Mouse (Mus musculus) lung, postnatal 0 days (tissue): Measurements from ENCODE around the gene Runx2. TPM values are rescaled to one million over a fixed set of nuclear protein-coding genes. Genes with fewer than 3 reads are reported as not detected.

Experiments
- ATAC-seq: fragments of 200-750 bp; cut with Nextera tagmentation; 2 replicates; pipeline ENCODE4 v1.8.0; 2017; ENCODE audit warnings: moderate library complexity
- DNase-seq: peaks from one replicate; pipeline ENCODE4 v3.0.0-alpha.2; 2016; ENCODE audit warnings: low spot score
- H3K27ac ChIP-seq: fragments of 300-500 bp; sonication (generic); 2 replicates; pipeline ENCODE4 v1.5.1; 2014; ENCODE audit warnings: antibody characterized with exemption, mild to moderate bottlenecking, low read length, mixed read lengths
- H3K27me3 ChIP-seq: fragments of 300-500 bp; sonication (generic); replicated peaks from 2 replicates; pipeline ENCODE4 v1.6.1; 2014; ENCODE audit warnings: low read length, mixed read lengths; ENCODE audit not compliant: insufficient read depth
- H3K36me3 ChIP-seq: fragments of 300-500 bp; sonication (generic); 2 replicates; pipeline ENCODE4 v1.6.1; 2014; ENCODE audit warnings: low read length, mixed read lengths; ENCODE audit not compliant: insufficient read depth
- H3K4me1 ChIP-seq: fragments of 300-500 bp; sonication (generic); 2 replicates; pipeline ENCODE4 v1.6.1; 2014; ENCODE audit warnings: antibody characterized with exemption, low read depth, low read length, mixed read lengths; ENCODE audit not compliant: insufficient read depth
- H3K4me2 ChIP-seq: fragments of 300-500 bp; sonication (generic); replicated peaks from 2 replicates; pipeline ENCODE4 v1.6.1; 2014; ENCODE audit warnings: low read depth, mild to moderate bottlenecking, low read length, moderate library complexity, mixed read lengths
- H3K4me3 ChIP-seq: fragments of 300-500 bp; sonication (generic); 2 replicates; pipeline ENCODE4 v1.5.1; 2014; ENCODE audit warnings: low read depth, low read length
- H3K9ac ChIP-seq: fragments of 300-500 bp; sonication (generic); replicated peaks from 2 replicates; pipeline ENCODE4 v1.6.1; 2014; ENCODE audit warnings: low read depth, mild to moderate bottlenecking
- H3K9me3 ChIP-seq: fragments of 300-500 bp; sonication (generic); 2 replicates; pipeline ENCODE4 v1.6.1; 2016; ENCODE audit warnings: low read length, mixed read lengths
- CTCF ChIP-seq: IDR thresholded peaks from 2 replicates; pipeline ENCODE4 v1.5.1; 2016; ENCODE audit warnings: antibody characterized with exemption, mild to moderate bottlenecking
- EP300 ChIP-seq: IDR thresholded peaks from 2 replicates; pipeline ENCODE4 v1.6.1; 2016; ENCODE audit warnings: antibody characterized with exemption, mild to moderate bottlenecking, control low read depth
- WGBS: fragments of 180-500 bp; shearing (Covaris S2); extraction: QIAGEN DNeasy Blood & Tissue Kit; methylation state at CpG from one replicate; pipeline ENCODE4 v1.1.7; 2014; 5-methylcytosine and 5-hydroxymethylcytosine counted together
- polyA plus RNA-seq: library from polyadenylated mRNA; unstranded; fragments of >200 nt; fragmentation: Nextera tagmentation; extraction: Ambion mirVana; gene quantifications from 2 replicates; pipeline ENCODE4 v1.2.1, GENCODE M21; 2015

Gene Runx2
- polyA plus RNA-seq, 1 experiment from 2014 or later = 1.1 TPM

- 48% methylated on average over 8 of the region's 8 CpGs for WGBS
- Histone ChIP-seq H3K27me3 (no peaks in the 10 kb centered on the region), H3K36me3 (no peaks in the 10 kb centered on the region), H3K27ac (no peak overlapping the region), H3K9ac (no peak overlapping the region), H3K9me3 (no peaks in the 10 kb centered on the region), H3K4me3 (no peak overlapping the region), H3K4me2 (no peak overlapping the region), H3K4me1 (no peaks in the 10 kb centered on the region; the same call in 1 of the 2 replicates)
- ATAC-seq = no peak
- DNase-seq = peak; percentile 16
- TF ChIP-seq CTCF = no peak
- no peak for TF ChIP-seq EP300
These were observed 216.6 kb downstream of the Runx2 start for GRCm38 (mm10) chr17:44597918-44598504.

GRCm38 (mm10) chr17:44592737-44593090 is 221.9 kb downstream of the Runx2 start:
- no peak overlapping the region for H3K27ac ChIP-seq
- no peak overlapping the region for H3K4me2 ChIP-seq
- WGBS = 85% methylated on average over 6 of the region's 6 CpGs
- no peak overlapping the region for H3K9ac ChIP-seq
- TF ChIP-seq EP300 (no peak), CTCF (no peak)
- H3K4me3 ChIP-seq = no peak overlapping the region
- no peaks in the 10 kb centered on the region for H3K4me1 ChIP-seq
- H3K36me3 ChIP-seq = no peaks in the 10 kb centered on the region
- no peaks in the 10 kb centered on the region for H3K9me3 ChIP-seq
- H3K27me3 ChIP-seq = no peaks in the 10 kb centered on the region
- DNase-seq = no peak
- ATAC-seq = no peak

GRCm38 (mm10) chr17:44592067-44592736 is 222.4 kb downstream of the Runx2 start:
- no peak overlapping the region for H3K4me3 ChIP-seq
- H3K4me1 ChIP-seq = no peaks in the 10 kb centered on the region
- H3K36me3 ChIP-seq = no peaks in the 10 kb centered on the region
- H3K9me3 ChIP-seq = no peaks in the 10 kb centered on the region
- no peak for TF ChIP-seq CTCF
- no peak for TF ChIP-seq EP300
- DNase-seq (no peak), ATAC-seq (no peak)
- H3K27me3 ChIP-seq = no peaks in the 10 kb centered on the region
- no peak overlapping the region for H3K9ac ChIP-seq
- WGBS = 68% methylated on average over 16 of the region's 16 CpGs
- H3K4me2 ChIP-seq = no peak overlapping the region
- no peak overlapping the region for H3K27ac ChIP-seq

GRCm38 (mm10) chr17:44588470-44588869 is 226.1 kb downstream of the Runx2 start:
- H3K27ac ChIP-seq = no peak overlapping the region
- no peak overlapping the region for H3K9ac ChIP-seq
- H3K4me3 ChIP-seq = no peak overlapping the region
- no peak for ATAC-seq
- H3K27me3 ChIP-seq = no peaks in the 10 kb centered on the region
- no peak overlapping the region for H3K4me2 ChIP-seq
- TF ChIP-seq EP300 (no peak), CTCF (no peak)
- no peaks in the 10 kb centered on the region for H3K36me3 ChIP-seq
- 72% methylated on average over 3 of the region's 3 CpGs for WGBS
- H3K9me3 ChIP-seq = no peaks in the 10 kb centered on the region
- no peak for DNase-seq
- H3K4me1 ChIP-seq = no peaks in the 10 kb centered on the region

- Histone ChIP-seq H3K9ac (no peak overlapping the region), H3K4me3 (no peak overlapping the region), H3K36me3 (no peaks in the 10 kb centered on the region), H3K27ac (no peak overlapping the region), H3K4me2 (no peak overlapping the region), H3K4me1 (no peaks in the 10 kb centered on the region), H3K27me3 (no peaks in the 10 kb centered on the region), H3K9me3 (no peaks in the 10 kb centered on the region)
- DNase-seq (no peak), ATAC-seq (no peak)
- WGBS = 57% methylated on average over 3 of the region's 3 CpGs
- TF ChIP-seq EP300 = no peak
- no peak for TF ChIP-seq CTCF
These were observed 226.6 kb downstream of the Runx2 start for GRCm38 (mm10) chr17:44588020-44588419.

GRCm38 (mm10) chr17:44586196-44586595 is 228.4 kb downstream of the Runx2 start:
- WGBS = 98% methylated on average over 3 of the region's 3 CpGs
- TF ChIP-seq CTCF (no peak), EP300 (no peak)
- Histone ChIP-seq H3K4me1 (no peaks in the 10 kb centered on the region), H3K27ac (no peak overlapping the region), H3K27me3 (no peaks in the 10 kb centered on the region), H3K36me3 (no peaks in the 10 kb centered on the region), H3K4me2 (no peak overlapping the region), H3K4me3 (no peak overlapping the region), H3K9me3 (no peaks in the 10 kb centered on the region), H3K9ac (no peak overlapping the region)
- DNase-seq (no peak), ATAC-seq (no peak)
